Mouse (Mus musculus): ENCODE measurements around the gene Mroh8.
"Not testable (repeated sequence)": the region's sequence is repeated elsewhere in the genome, so short reads cannot be mapped to it uniquely, and the experiment has no call there.

Gene Mroh8

GRCm38 (mm10) chr2:157292093-157292492 lies 12.7 kb upstream of the Mroh8 start:
- peak; percentile 61 to 85 for DNase-seq (ENCODE audit: inconsistent age in 2 of 2, low spot score in 1 of 2)

DNA sequence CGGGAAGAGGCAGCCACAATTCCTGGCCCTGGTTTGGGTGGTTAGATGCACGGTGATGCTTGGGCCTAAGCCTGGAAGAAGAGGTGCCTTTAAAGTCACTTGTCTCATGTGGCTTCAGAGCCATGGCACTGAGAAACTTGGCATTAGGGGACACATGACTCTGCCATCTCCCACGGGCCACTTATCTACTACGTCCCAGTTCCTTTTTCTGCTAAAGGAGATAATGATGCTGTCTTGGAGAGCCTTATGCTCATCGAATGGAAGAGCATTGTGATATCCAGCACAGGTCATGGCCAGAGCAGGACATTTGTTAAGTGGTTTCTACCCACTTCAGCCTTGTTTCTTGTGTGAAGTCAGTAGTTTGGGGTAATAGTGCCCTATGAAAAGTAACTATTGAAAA lies 9.6 kb upstream of the Mroh8 start:
- DNase-seq (ENCODE audit: inconsistent age in 2 of 2, low spot score in 1 of 2), result no peak

- peak; percentile 23 to 74 for DNase-seq (ENCODE audit: inconsistent age in 2 of 2, low spot score in 1 of 2)
These were observed 8.2 kb upstream of the Mroh8 start for GRCm38 (mm10) chr2:157287542-157287941.

GRCm38 (mm10) chr2:157283321-157283720 lies 4.0 kb upstream of the Mroh8 start:
- DNase-seq (ENCODE audit: inconsistent age in 2 of 2, low spot score in 1 of 2), result no peak

DNA sequence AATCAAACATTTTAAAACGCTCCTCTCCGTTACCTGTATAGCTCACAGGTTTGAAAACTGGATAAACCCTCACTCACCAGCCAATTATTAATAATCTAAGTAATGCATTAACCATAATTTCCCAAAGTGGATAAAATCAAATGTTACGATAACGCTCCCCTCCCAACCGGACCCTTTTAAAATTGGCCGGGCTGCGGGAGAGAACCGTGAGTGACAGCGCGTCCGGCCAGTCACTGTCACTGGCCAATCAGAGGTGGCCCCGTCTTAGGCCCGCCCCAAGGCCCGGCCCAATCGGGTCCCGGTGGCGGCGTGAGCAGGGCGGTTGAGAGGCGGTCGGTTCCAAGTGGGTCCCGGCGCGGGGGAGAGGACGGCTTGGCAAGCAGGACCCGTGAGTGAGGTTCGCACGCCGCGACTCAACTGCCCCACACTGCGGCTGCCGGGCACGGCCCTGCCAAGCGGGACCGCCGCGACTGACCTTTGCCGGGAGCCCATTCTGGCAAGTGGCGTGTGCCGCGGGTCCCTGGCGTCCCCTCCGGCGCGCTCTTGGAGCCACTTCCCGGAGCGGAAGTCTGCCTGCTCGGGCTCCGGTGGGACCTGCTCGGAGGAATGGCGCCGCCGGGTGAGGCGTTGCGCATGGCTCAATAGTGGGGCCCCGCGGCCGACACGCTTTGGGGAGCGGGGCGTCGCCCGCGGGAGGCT lies 483 bp downstream of the Mroh8 start, which contains the start of gene Rpn2:
Gene Rpn2 (plus strand): TSS at position 301 of the 699 bp plus-strand sequence.
- DNase-seq (ENCODE audit: inconsistent age in 2 of 2, low spot score in 1 of 2), result peak; percentile 97 to 99

- DNase-seq (ENCODE audit: inconsistent age in 2 of 2, low spot score in 1 of 2), result no peak
These were observed 15.5 kb downstream of the Mroh8 start for GRCm38 (mm10) chr2:157263832-157264231.

GRCm38 (mm10) chr2:157263101-157263500 lies 16.2 kb downstream of the Mroh8 start:
- no peak for DNase-seq (ENCODE audit: inconsistent age in 2 of 2, low spot score in 1 of 2)

- DNase-seq (ENCODE audit: inconsistent age in 2 of 2, low spot score in 1 of 2), result no peak
These were observed 16.8 kb downstream of the Mroh8 start for GRCm38 (mm10) chr2:157262506-157262905.

- DNase-seq (ENCODE audit: inconsistent age in 2 of 2, low spot score in 1 of 2), result no peak
These were observed 17.4 kb downstream of the Mroh8 start for GRCm38 (mm10) chr2:157261930-157262329.

GRCm38 (mm10) chr2:157259720-157260119 lies 19.6 kb downstream of the Mroh8 start:
- DNase-seq (ENCODE audit: inconsistent age in 2 of 2, low spot score in 1 of 2), result peak; percentile 45 to 86

DNA sequence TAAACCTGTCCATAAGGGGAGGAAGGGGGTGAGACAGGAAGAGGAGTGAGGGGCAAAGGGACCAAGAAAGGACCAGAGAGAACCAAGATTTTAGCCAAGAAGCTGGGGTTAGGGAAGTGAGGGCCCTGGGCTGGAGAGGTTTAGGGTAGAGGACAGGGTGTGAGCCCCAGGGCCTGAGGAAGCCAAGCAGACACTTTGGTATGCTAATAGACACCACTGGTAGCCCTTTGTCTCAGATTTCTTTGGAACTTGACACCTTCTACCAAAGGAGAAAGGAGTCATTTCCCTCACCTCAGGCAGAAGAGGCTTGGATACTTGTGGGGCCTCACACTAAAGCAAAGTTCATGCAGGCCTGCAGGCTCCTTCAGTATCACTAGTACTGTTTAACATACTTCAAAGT lies 31.2 kb downstream of the Mroh8 start:
- DNase-seq (ENCODE audit: inconsistent age in 2 of 2, low spot score in 1 of 2), result no peak

- no peak for DNase-seq (ENCODE audit: inconsistent age in 2 of 2, low spot score in 1 of 2)
These were observed 33.7 kb downstream of the Mroh8 start for GRCm38 (mm10) chr2:157245603-157246002.

DNA sequence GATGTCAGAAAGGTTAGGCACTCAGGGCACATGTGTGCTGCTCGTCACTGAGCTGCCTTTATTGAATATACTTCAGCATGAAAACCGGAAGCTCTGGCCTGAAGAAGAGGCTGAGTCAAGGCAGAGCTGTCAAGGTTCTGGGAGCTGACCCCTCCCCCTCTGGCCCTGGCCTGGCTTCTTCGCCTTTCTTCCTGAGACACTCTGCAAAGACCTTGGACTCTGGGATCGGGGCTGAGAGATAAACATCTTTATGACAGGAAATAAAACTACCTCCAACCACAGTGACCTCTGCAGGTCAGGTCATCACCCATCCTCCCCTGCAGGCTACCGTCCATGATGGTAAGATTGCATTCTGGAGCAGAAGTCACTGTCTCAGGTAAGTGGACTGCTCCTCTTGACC lies 34.3 kb downstream of the Mroh8 start:
- DNase-seq (ENCODE audit: inconsistent age in 2 of 2, low spot score in 1 of 2), result peak; percentile 18 to 65

- no peak for DNase-seq (ENCODE audit: inconsistent age in 2 of 2, low spot score in 1 of 2)
These were observed 43.4 kb downstream of the Mroh8 start for GRCm38 (mm10) chr2:157235946-157236345.

- not testable (repeated sequence) for DNase-seq (ENCODE audit: inconsistent age in 2 of 2, low spot score in 1 of 2)
These were observed 57.4 kb downstream of the Mroh8 start for GRCm38 (mm10) chr2:157221916-157222315.

DNA sequence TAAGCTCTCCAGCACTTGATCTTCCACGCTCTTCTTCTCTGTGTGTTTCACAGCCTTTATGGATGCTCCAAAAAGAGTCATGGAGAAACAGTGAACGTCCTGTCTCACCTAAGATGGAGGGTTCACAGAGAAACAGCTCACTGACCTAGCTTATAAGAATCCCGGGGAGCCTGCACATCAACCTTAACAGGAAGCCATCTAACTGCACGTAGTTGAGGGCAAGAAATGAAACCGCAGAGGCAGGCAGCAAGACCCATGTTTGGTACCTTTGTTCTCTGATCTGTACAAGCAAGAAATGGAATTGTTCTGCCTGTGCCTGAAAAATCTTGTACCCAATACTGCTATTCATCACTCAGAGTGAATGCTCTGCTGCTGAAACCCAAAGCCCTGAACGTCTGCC lies 59.2 kb downstream of the Mroh8 start:
- DNase-seq (ENCODE audit: inconsistent age in 2 of 2, low spot score in 1 of 2), result no peak

- DNase-seq (ENCODE audit: inconsistent age in 2 of 2, low spot score in 1 of 2), result peak in 1 of 2 experiments; percentile 21
These were observed 67.6 kb downstream of the Mroh8 start for GRCm38 (mm10) chr2:157211731-157212130.

GRCm38 (mm10) chr2:157204366-157205218 lies 74.8 kb downstream of the Mroh8 start, which contains the start of gene Rbl1:
TSS of gene Rbl1 (minus strand) at chr2:157204534.
- DNase-seq (ENCODE audit: inconsistent age in 2 of 2, low spot score in 1 of 2), result peak; percentile 88 to 98

- peak; percentile 41 to 78 for DNase-seq (ENCODE audit: inconsistent age in 2 of 2, low spot score in 1 of 2)
These were observed 75.6 kb downstream of the Mroh8 start for GRCm38 (mm10) chr2:157203459-157204365.

- DNase-seq (ENCODE audit: inconsistent age in 2 of 2, low spot score in 1 of 2), result no peak
These were observed 76.3 kb downstream of the Mroh8 start for GRCm38 (mm10) chr2:157203026-157203425.

DNA sequence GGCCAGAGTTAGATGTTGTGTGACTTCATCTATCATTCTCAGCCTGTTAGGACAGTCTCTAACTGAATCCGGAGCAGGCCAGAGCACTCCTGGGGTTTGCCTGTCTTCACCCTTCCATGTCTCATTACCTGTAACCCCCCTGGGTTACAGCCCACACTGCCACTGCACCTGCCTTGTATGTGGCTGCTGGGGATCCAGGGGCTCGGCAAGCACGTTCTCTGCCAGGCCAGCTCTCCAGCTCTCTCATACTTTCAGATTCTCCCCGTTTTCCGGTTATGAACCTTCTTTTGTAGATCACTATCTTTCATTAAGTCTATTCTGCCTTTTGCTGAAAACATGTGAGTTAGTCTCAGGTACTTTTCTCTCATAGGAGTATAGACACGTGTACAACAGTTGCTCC lies 77.0 kb downstream of the Mroh8 start:
- no peak for DNase-seq (ENCODE audit: inconsistent age in 2 of 2, low spot score in 1 of 2)

Measured in adrenal gland, adult (tissue).